Mouse (Mus musculus): ENCODE data around the gene Igfbp3.

DNA sequence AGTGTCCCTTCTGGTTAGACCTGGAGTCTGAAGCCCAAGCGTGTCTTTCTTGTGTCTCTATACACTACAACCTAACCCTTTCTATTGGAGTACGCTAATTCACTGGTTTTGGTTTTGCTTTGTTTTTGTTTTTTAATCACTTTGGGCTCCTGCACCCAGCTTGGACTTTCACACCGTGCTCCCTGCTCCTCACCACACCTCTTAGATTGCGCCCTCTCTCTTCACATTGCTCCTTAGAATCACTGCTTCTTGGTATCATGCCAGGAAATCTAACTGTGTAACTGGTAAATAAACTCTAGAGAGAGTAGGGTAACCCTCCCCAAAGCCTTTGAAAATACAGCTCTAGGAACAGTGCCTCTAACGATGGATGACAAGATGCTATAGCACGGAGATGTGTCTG, 55.5 kb downstream of the Igfbp3 start:
- no peak for TF ChIP-seq POLR2A (IDR thresholded peaks at IDR 0.05; ENCODE audit: borderline replicate concordance, control insufficient read depth, low read depth, low read length)
- no peak for TF ChIP-seq CTCF (IDR thresholded peaks at IDR 0.05; ENCODE audit: control insufficient read depth, insufficient read depth, low read length)
